Mouse (Mus musculus): ENCODE measurements around the gene Tas2r119.

DNA sequence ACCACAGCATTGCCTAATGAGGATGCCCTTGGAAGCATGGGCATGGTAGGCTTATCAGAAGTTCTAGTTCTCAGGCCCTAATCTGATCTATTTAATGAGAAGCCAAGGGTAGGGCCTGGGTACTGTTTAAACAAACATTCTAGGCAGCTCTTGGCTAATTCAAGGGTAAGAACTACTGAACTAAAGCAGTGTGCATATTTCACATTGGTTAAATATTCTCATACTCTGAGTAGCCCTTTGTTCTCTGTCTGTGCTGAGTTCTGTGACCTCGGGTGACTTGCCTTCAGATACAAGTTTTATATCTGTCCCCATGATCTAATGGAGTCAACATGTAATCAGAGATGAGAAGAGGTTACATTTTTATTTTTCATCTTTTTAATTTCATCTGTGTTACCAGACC lies 15.9 kb downstream of the Tas2r119 start:
- TF ChIP-seq CTCF (IDR thresholded peaks at IDR 0.05; ENCODE audit: extremely low read depth, insufficient read depth, insufficient read length, insufficient replicate concordance) (no peak), POLR2A (IDR thresholded peaks at IDR 0.05; ENCODE audit: low read depth, low read length) (no peak)
